Mouse (Mus musculus): ENCODE measurements around the gene Smarca4.
"Not testable (repeated sequence)": the region's sequence is repeated elsewhere in the genome, so short reads cannot be mapped to it uniquely, and the experiment has no call there.

The Smarca4 gene

DNA sequence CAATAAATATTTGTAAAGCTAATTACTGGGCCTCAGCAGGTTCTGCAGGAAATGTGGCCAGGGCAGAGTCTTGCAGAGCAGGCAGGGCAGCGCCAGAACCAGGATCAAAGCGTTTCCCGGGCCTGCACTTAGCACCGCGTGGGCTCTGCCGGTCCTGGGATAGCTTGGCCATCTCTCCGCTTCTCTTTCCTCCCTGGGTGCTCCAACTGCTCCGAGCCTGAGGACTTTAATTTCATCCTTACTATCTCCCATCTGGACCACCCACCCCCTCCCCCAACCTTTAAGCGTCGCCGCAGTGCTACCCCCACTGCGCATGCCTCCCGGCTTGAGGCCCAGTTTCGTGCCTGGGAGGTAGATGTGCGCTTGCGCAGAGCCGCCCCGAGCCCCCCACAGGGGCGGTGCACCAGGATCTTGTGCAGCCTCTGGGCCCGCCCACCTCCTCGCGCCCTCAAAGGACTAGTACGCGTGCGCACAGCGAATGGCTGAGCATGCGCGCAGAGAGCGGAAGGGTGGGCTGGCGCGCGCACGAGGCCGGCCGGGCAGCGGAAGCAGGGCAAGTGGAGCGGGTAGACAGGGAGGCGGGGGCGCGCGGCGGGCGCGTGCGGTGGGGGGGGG lies at the start of gene Smarca4:
Gene Smarca4 (plus strand): TSS at position 553 of the 615 bp plus-strand sequence.
- peak; percentile 99 for DNase-seq

DNA sequence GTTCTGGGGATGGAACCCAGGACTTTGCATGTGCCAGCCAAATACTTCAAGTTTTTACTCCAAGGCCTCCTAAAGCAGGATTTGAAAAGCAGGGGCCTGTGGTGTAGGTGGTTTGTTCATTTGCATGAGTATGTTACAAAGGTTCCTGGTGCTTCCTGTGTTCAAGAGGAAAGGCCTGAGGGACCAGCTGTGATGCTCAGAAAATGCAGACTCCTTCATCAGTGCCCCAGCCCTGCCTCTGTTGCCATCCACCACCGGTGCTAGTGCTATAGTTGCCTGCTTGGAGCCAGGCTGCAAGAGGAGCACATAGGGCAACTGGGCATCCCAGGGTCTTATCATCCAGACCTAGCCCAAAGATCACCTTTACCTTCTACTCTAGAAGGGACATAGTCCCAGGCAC lies 49.4 kb upstream of the Smarca4 start:
- no peak for DNase-seq

GRCm38 (mm10) chr9:21567051-21567450 lies 48.9 kb upstream of the Smarca4 start:
- DNase-seq, result no peak

DNA sequence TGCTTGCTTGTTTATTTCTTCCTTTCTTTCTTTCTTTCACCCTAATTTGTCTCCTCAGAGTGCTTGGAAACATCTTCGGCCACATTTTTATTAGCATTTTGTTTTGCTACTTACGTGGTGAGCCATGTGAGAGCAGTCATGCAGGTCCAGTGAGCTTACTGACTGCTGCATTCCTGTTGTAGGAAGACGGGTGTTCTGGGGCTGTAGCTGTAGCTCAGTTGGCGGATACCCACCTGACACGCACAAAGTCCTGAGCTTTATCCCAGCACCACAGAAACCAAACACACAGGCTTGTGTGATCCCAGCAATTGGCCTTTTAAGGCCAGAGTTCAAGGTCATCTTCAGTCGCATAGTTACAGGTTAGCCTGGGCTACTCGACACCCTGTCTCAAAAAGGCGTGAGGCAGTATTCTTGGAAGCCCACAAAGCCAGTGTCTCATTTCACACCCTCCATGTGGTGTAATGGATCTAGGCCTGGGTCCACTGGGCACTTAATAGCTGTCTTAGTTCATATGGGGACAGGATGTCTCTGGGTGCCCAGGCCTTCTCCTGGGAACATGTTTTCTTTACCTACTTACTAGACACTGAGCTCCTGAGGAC lies 47.2 kb upstream of the Smarca4 start:
- no peak for DNase-seq

DNA sequence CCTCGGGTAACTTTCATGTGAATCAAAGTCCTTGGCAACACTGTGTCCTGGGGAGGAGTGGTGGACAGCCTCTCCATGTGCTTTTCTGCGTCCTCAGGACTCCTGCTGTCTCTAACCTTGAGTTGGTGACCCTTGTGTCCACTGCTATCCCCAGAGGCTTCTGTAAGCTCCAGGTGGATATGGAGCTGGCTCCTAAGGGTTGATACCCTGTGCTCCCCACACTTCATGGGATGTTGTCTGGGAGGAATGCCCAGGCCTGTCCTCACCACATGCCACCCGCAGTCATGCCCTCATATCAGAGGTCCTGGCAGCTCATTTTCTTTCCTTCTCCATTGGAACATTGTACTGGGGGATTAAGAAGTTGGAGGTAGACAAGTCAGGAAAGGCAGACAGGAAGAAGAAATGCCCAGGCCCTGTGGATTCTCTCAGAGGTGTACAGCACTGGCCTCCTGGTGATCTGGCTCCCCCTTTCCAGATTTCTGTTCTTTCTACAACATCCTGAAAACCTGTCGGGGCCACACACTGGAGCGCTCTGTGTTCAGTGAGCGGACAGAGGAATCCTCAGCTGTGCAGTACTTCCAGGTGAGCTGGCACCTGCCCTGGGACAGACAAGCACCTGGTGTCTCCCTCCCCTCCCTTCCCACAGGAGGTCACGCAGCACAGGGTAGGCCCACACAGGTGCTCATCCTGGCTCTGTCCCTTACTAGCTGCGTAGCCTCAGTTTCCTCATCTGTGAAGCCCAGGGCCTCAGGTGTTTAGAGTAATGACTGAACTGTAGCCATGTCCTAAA lies 41.8 kb upstream of the Smarca4 start:
- no peak for DNase-seq

DNA sequence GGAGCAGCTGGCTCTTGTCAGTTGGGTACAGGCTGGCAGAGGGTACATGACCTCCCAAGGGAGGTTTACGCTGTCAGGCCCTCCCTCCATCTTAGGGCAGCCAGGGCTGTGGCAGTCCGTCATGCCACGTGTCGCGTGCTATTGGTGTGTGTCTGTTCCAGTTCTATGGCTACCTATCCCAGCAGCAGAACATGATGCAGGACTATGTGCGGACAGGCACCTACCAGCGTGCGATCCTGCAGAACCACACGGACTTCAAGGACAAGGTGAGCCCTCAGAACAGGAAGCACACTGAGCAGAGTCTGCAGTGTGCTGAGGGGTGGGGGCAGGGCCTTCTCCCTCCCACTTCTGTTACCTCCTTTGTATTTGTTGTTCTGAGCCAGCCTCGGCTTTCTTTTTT lies 40.7 kb upstream of the Smarca4 start:
- DNase-seq, result no peak

GRCm38 (mm10) chr9:21576286-21576685 lies 39.7 kb upstream of the Smarca4 start:
- DNase-seq, result no peak

DNA sequence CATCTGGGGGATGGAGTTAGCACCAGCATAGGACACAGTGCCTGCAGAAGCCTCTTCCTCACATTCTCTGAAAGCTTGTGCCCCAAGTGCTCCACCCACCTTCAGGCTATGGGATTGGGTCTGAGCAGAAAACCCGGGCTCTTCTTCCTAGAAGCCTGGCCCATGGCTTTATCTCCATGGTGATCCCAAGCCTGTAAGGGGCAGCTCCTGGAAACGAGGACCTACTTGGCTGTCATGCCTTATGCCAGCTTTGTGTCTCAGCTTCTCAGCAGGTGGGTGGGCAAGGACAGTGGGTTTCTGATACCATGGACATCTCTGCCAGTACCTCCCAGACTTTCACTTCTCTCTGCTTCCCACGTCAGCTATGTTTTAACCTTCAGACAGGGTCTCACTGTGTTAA lies 37.7 kb upstream of the Smarca4 start:
- no peak for DNase-seq

- DNase-seq, result no peak
These were observed 30.6 kb upstream of the Smarca4 start for GRCm38 (mm10) chr9:21585401-21585800.

DNA sequence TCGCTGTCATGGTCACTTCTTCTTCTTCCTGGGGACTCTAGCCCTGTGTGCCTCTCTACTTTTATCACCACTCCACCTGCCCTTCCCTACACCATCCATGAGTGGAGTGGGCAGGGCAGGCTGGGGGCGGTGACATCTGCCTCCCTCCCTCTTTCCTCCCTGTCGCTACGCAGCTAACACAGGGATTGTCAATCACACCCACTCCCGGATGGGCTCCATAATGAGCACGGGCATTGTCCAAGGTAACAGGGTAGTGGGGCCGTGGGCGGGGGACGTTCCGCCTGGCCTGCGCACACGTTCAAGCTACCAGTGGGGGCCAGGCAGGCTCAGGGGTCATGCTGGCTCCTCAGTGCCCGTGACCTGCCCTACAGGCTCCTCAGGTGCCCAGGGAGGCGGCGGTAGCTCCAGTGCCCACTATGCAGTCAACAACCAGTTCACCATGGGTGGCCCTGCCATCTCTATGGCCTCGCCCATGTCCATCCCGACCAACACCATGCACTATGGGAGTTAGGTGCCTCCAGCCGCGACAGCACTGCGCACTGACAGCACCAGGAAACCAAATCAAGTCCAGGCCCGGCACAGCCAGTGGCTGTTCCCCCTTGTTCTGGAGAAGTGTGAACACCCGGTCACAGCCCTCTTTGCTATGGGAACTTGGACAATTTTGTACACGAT lies 28.2 kb upstream of the Smarca4 start:
- no peak for DNase-seq

DNA sequence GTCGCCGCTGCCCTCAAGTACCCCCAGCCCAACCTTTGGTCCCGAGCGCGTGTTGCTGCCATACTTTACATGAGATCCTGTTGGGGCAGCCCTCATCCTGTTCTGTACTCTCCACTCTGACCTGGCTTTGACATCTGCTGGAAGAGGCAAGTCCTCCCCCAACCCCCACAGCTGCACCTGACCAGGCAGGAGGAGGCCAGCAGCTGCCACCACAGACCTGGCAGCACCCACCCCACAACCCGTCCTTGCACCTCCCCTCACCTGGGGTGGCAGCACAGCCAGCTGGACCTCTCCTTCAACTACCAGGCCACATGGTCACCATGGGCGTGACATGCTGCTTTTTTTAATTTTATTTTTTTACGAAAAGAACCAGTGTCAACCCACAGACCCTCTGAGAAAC lies 27.6 kb upstream of the Smarca4 start:
- no peak for DNase-seq

- no peak for DNase-seq
These were observed 26.4 kb upstream of the Smarca4 start for GRCm38 (mm10) chr9:21589538-21589937.

GRCm38 (mm10) chr9:21591127-21591830 lies 24.7 kb upstream of the Smarca4 start:
- no peak for DNase-seq

DNA sequence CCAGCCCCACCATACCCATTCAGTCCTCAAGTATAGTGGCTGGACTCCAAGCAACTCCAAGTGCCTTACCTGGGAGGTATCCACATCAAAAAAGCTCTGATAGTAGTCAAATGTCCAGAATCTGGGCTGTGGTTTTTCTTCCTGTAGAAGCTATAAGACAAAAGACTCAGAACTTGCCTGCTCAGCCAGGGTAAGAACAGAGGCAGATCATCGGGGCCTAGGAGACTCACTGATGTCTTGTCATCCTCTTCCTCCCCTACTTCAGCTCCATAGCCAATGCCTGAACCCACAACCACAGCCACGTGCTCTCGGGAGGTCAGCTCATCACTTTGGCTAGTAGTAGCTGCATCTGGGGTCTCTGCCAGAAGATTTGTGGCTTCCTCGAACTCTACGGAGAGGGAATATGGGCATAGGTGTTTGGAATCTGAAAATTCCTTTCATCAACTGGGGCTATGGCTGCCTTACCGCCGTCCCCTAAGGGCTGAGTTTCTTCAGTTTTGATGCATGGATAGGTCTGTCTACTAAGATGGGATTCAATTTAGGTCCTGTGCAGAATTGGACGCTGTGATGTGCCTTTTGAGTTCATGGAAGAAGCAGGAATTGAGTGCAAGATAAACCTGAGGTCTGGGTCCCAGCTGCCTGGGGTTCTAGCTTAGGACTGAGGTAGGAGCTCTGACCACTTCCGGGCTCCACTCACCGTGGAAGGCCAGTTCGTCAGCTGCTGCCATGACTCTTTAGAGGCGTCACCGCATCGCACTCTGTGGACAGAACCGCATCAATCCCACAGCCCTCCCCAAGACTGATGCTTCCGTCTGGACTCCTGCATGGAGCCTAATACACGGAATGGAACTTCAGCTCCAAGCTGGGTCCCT lies 23.9 kb upstream of the Smarca4 start:
- DNase-seq, result no peak

DNA sequence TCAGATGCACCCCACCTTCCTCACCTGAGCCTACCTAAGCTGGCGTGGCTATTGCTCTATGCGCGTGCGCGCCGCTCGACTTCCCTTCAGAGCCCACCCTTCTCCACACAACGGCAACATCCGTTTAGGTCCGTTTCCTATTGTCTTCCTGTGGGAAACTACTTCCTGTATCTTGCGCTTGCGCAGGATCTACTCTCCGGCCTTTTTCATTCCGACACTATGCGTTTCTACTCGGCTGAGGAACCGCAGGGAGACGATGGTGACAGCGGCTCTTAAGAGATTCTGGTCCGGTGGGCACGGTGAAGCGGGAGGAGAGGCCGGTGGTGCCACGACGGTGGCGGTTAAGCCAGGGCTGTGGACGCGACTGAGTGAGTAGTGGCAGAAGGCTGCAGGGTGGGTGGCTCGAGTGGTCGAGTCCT lies 23.3 kb upstream of the Smarca4 start, which contains the start of the genes Timm29 and Yipf2:
Gene Timm29 (plus strand): TSS at position 20 of the 419 bp plus-strand sequence.
Gene Yipf2 (minus strand): TSS at position 126 of the 419 bp plus-strand sequence.
- peak; percentile 92 for DNase-seq

- peak; percentile 42 for DNase-seq
These were observed 22.7 kb upstream of the Smarca4 start for GRCm38 (mm10) chr9:21593122-21593721.

- DNase-seq, result not testable (repeated sequence)
These were observed 21.6 kb upstream of the Smarca4 start for GRCm38 (mm10) chr9:21594350-21594749.

- DNase-seq, result no peak
These were observed 21.1 kb upstream of the Smarca4 start for GRCm38 (mm10) chr9:21594838-21595237.

DNA sequence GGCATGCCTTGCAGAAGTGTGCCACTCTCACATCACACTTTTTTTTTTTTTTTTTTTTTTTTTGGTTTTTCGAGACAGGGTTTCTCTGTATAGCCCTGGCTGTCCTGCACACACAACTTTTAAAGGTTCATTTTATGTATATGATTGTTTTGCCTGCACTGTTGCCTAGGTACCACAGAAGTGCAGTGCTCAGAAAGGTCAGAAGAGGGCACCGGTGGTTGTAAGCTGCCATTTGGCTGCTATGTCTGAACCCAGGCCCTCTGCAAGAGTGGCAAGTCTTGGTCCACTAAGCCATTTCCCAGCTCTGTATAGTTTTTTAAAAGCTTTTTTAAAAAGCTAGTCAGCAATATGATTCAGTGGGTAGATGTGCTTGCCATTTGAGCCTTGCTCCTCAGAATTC lies 17.8 kb upstream of the Smarca4 start:
- no peak for DNase-seq

DNA sequence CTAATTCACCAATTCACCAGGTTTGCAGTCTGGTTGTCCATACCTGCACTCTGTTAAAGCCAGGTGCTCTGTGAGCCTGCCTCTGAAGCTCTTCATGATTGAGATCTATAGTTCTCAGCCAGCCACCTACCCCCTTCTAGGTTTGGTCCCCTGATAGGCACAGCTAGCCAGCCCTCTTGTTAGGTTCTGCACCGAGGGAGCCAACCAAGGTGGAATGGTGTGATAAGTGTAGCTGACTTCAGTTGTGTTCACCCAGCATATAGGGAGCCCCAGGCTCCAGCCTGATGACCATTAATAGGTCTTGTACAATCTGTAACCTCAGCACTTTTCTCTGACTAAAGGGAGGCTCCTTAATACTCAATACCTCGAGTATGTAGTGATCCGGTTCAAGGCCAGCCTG lies 15.8 kb upstream of the Smarca4 start:
- DNase-seq, result no peak

DNA sequence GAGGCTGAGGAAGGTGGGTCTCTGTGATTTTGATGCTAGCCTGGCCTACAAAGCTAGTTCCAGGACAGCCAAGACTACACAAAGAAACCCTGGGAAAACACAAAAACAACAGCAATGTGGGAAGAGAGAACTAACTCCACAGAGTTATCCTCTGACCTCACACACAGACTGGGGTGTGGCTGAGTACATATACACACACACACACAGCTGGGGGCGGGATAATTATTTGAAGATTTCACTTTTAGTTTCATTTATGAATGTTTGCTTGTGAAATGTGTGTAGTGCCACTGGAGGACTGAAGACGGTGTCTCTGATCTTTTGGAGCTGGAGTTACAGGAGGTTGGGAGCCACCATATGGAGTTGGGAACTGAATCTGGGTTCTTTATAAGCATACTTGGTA lies 14.9 kb upstream of the Smarca4 start:
- DNase-seq, result no peak

Data from cerebellum, adult 8-10 months (tissue).